Mouse (Mus musculus): ENCODE results near the gene Rsbn1. TPM values are rescaled to one million over a fixed set of nuclear protein-coding genes. Genes with fewer than 3 reads are reported as not detected.
A peak's percentile ranks its signal among the peaks of the same experiment; 100 is the strongest.

The Rsbn1 gene
- polyA plus RNA-seq (2015; fragmentation: Nextera tagmentation; extraction: Ambion mirVana), result 10.4 and 10.9 TPM in 2 replicates

- peak; percentile 100 for DNase-seq (ENCODE audit: low spot score)
- H3K4me1 ChIP-seq (ENCODE audit: insufficient read depth, low read depth, low read length), result peaks cover 5% of the 10 kb centered on the region; the same call in 1 of the 2 replicates
- peak within 1 kb of the TSS; percentile 99 for H3K4me3 ChIP-seq (ENCODE audit: low read depth, low read length)
- peak; percentile 100 for ATAC-seq
- peak within 1 kb of the TSS; percentile 92 for H3K27ac ChIP-seq (ENCODE audit: low read length)
- under 1% methylated on average over 54 of the region's 55 CpGs for whole genome bisulfite sequencing
- H3K9me3 ChIP-seq (ENCODE audit: low read length), result no peaks in the 10 kb centered on the region
- TF ChIP-seq EP300 (IDR thresholded peaks at IDR 0.05), result peak; percentile 48; the same call in 1 of the 2 replicates
- peak; percentile 43 for TF ChIP-seq CTCF (IDR thresholded peaks at IDR 0.05)
- H3K36me3 ChIP-seq (ENCODE audit: insufficient read depth, low read length), result no peaks in the 10 kb centered on the region
- peak within 1 kb of the TSS; percentile 77 for H3K4me2 ChIP-seq (replicated peaks; ENCODE audit: low read depth, low read length)
- H3K9ac ChIP-seq (replicated peaks; ENCODE audit: low read depth), result peak within 1 kb of the TSS; percentile 87
- H3K27me3 ChIP-seq (replicated peaks; ENCODE audit: insufficient read depth, low read length), result no peaks in the 10 kb centered on the region
Observed at GRCm38 (mm10) chr3:103914010-103914669, at the start of gene Rsbn1. TSS of gene Rsbn1 (plus strand) at chr3:103914120.

GRCm38 (mm10) chr3:103864200-103864599 lies 49.7 kb upstream of the Rsbn1 start:
- DNase-seq (ENCODE audit: low spot score) (no peak), ATAC-seq (no peak)
- Histone ChIP-seq H3K4me3 (ENCODE audit: low read depth, low read length) (no peak overlapping the region), H3K27ac (ENCODE audit: low read length) (no peak overlapping the region), H3K27me3 (replicated peaks; ENCODE audit: insufficient read depth, low read length) (no peaks in the 10 kb centered on the region), H3K4me1 (ENCODE audit: insufficient read depth, low read depth, low read length) (0 out of 2 replicates have a peak, but pooled peaks cover 3% of the 10 kb centered on the region), H3K4me2 (replicated peaks; ENCODE audit: low read depth, low read length) (no peak overlapping the region), H3K9ac (replicated peaks; ENCODE audit: low read depth) (no peak overlapping the region), H3K36me3 (ENCODE audit: insufficient read depth, low read length) (no peaks in the 10 kb centered on the region), H3K9me3 (ENCODE audit: low read length) (no peaks in the 10 kb centered on the region)
- 72% methylated on average over 6 of the region's 6 CpGs for WGBS
- no peak for TF ChIP-seq EP300 (IDR thresholded peaks at IDR 0.05)
- TF ChIP-seq CTCF (IDR thresholded peaks at IDR 0.05), result no peak

GRCm38 (mm10) chr3:103867424-103867971 lies 46.4 kb upstream of the Rsbn1 start:
- H3K9me3 ChIP-seq (ENCODE audit: low read length), result no peaks in the 10 kb centered on the region
- H3K27ac ChIP-seq (ENCODE audit: low read length), result no peak overlapping the region
- no peaks in the 10 kb centered on the region for H3K36me3 ChIP-seq (ENCODE audit: insufficient read depth, low read length)
- no peak for TF ChIP-seq CTCF (IDR thresholded peaks at IDR 0.05)
- no peak for TF ChIP-seq EP300 (IDR thresholded peaks at IDR 0.05)
- no peaks in the 10 kb centered on the region for H3K27me3 ChIP-seq (replicated peaks; ENCODE audit: insufficient read depth, low read length)
- no peak overlapping the region for H3K9ac ChIP-seq (replicated peaks; ENCODE audit: low read depth)
- H3K4me2 ChIP-seq (replicated peaks; ENCODE audit: low read depth, low read length), result no peak overlapping the region
- ATAC-seq (no peak), DNase-seq (ENCODE audit: low spot score) (no peak)
- no peak overlapping the region for H3K4me3 ChIP-seq (ENCODE audit: low read depth, low read length)
- 89% methylated on average over 5 of the region's 5 CpGs for WGBS
- no peaks in the 10 kb centered on the region for H3K4me1 ChIP-seq (ENCODE audit: insufficient read depth, low read depth, low read length)

- ATAC-seq (no peak), DNase-seq (ENCODE audit: low spot score) (no peak)
- Histone ChIP-seq H3K36me3 (ENCODE audit: insufficient read depth, low read length) (no peaks in the 10 kb centered on the region), H3K4me2 (replicated peaks; ENCODE audit: low read depth, low read length) (no peak overlapping the region), H3K9me3 (ENCODE audit: low read length) (no peaks in the 10 kb centered on the region), H3K9ac (replicated peaks; ENCODE audit: low read depth) (no peak overlapping the region), H3K4me1 (ENCODE audit: insufficient read depth, low read depth, low read length) (no peaks in the 10 kb centered on the region), H3K4me3 (ENCODE audit: low read depth, low read length) (no peak overlapping the region), H3K27me3 (replicated peaks; ENCODE audit: insufficient read depth, low read length) (no peaks in the 10 kb centered on the region), H3K27ac (ENCODE audit: low read length) (no peak overlapping the region)
- TF ChIP-seq EP300 (IDR thresholded peaks at IDR 0.05), result no peak
- 57% methylated on average over 4 of the region's 4 CpGs for WGBS
Observed at GRCm38 (mm10) chr3:103868008-103868407, 45.9 kb upstream of the Rsbn1 start.

- no peaks in the 10 kb centered on the region for H3K9me3 ChIP-seq (ENCODE audit: low read length)
- no peak overlapping the region for H3K4me2 ChIP-seq (replicated peaks; ENCODE audit: low read depth, low read length)
- no peaks in the 10 kb centered on the region for H3K4me1 ChIP-seq (ENCODE audit: insufficient read depth, low read depth, low read length)
- H3K27me3 ChIP-seq (replicated peaks; ENCODE audit: insufficient read depth, low read length), result no peaks in the 10 kb centered on the region
- no peak overlapping the region for H3K27ac ChIP-seq (ENCODE audit: low read length)
- no peaks in the 10 kb centered on the region for H3K36me3 ChIP-seq (ENCODE audit: insufficient read depth, low read length)
- ATAC-seq, result no peak
- WGBS, result 63% methylated on average over 3 of the region's 3 CpGs
- no peak overlapping the region for H3K4me3 ChIP-seq (ENCODE audit: low read depth, low read length)
- H3K9ac ChIP-seq (replicated peaks; ENCODE audit: low read depth), result no peak overlapping the region
- DNase-seq (ENCODE audit: low spot score), result no peak
- TF ChIP-seq EP300 (IDR thresholded peaks at IDR 0.05) (no peak), CTCF (IDR thresholded peaks at IDR 0.05) (no peak)
Observed at GRCm38 (mm10) chr3:103872663-103873098, 41.2 kb upstream of the Rsbn1 start.

GRCm38 (mm10) chr3:103874329-103874728 lies 39.6 kb upstream of the Rsbn1 start:
- H3K9ac ChIP-seq (replicated peaks; ENCODE audit: low read depth), result no peak overlapping the region
- no peaks in the 10 kb centered on the region for H3K9me3 ChIP-seq (ENCODE audit: low read length)
- no peaks in the 10 kb centered on the region for H3K27me3 ChIP-seq (replicated peaks; ENCODE audit: insufficient read depth, low read length)
- TF ChIP-seq EP300 (IDR thresholded peaks at IDR 0.05), result no peak
- TF ChIP-seq CTCF (IDR thresholded peaks at IDR 0.05), result no peak
- no peaks in the 10 kb centered on the region for H3K4me1 ChIP-seq (ENCODE audit: insufficient read depth, low read depth, low read length)
- ATAC-seq, result no peak
- no peaks in the 10 kb centered on the region for H3K36me3 ChIP-seq (ENCODE audit: insufficient read depth, low read length)
- H3K4me3 ChIP-seq (ENCODE audit: low read depth, low read length), result no peak overlapping the region
- DNase-seq (ENCODE audit: low spot score), result peak; percentile 12
- 56% methylated on average over 7 of the region's 7 CpGs for WGBS
- H3K27ac ChIP-seq (ENCODE audit: low read length), result no peak overlapping the region
- H3K4me2 ChIP-seq (replicated peaks; ENCODE audit: low read depth, low read length), result no peak overlapping the region
